Mouse (Mus musculus) intestine, embryonic 16.5 days (tissue): ENCODE data around the gene Slc15a3. TPM values are rescaled to one million over a fixed set of nuclear protein-coding genes. Genes with fewer than 3 reads are reported as not detected.
A peak's percentile ranks its signal among the peaks of the same experiment; 100 is the strongest.

Experiments used
- ATAC-seq: fragments of 200-750 bp; cut with Nextera tagmentation; 2 replicates; pipeline ENCODE4 v1.8.0; 2017; ENCODE audit warnings: moderate TSS enrichment, moderate library complexity
- H3K27ac ChIP-seq: fragments of 300-500 bp; sonication (generic); 2 replicates; pipeline ENCODE4 v1.5.1; 2014; ENCODE audit warnings: mild to moderate bottlenecking, low read length
- H3K27me3 ChIP-seq: fragments of 300-500 bp; sonication (generic); replicated peaks from 2 replicates; pipeline ENCODE4 v1.6.1; 2014; ENCODE audit warnings: low read length, control low read depth, mixed read lengths; ENCODE audit not compliant: control insufficient read depth, insufficient read depth
- H3K36me3 ChIP-seq: fragments of 300-500 bp; sonication (generic); 2 replicates; pipeline ENCODE4 v1.6.1; 2014; ENCODE audit warnings: low read length, control low read depth; ENCODE audit not compliant: control insufficient read depth, insufficient read depth
- H3K4me1 ChIP-seq: fragments of 300-500 bp; sonication (generic); 2 replicates; pipeline ENCODE4 v1.6.1; 2014; ENCODE audit warnings: low read length, control low read depth, mixed read lengths; ENCODE audit not compliant: control insufficient read depth, insufficient read depth
- H3K4me2 ChIP-seq: fragments of 300-500 bp; sonication (generic); 2 replicates; pipeline ENCODE4 v1.6.1; 2014; ENCODE audit warnings: low read depth, low read length, control low read depth
- H3K4me3 ChIP-seq: fragments of 300-500 bp; sonication (generic); 2 replicates; pipeline ENCODE4 v1.5.1; 2014; ENCODE audit warnings: mild to moderate bottlenecking, low read length
- H3K9ac ChIP-seq: fragments of 300-500 bp; sonication (generic); 2 replicates; pipeline ENCODE4 v1.6.1; 2014; ENCODE audit warnings: low read depth, low read length
- H3K9me3 ChIP-seq: fragments of 300-500 bp; sonication (generic); 2 replicates; pipeline ENCODE4 v1.6.1; 2016; ENCODE audit warnings: low read length, control low read depth; ENCODE audit not compliant: control insufficient read depth
- WGBS: fragments of 180-500 bp; shearing (Covaris S2); extraction: QIAGEN DNeasy Blood & Tissue Kit; methylation state at CpG from one replicate; pipeline ENCODE4 v1.1.7; 2014; 5-methylcytosine and 5-hydroxymethylcytosine counted together
- polyA plus RNA-seq: library from polyadenylated mRNA; unstranded; fragments of >200 nt; fragmentation: Nextera tagmentation; extraction: Ambion mirVana; gene quantifications from 2 replicates; pipeline ENCODE4 v1.2.1, GENCODE M21; 2015

Gene Slc15a3
- polyA plus RNA-seq, 1 experiment from 2014 or later = 0.56 TPM

GRCm38 (mm10) chr19:10856520-10856919 lies 17.0 kb downstream of the Slc15a3 start:
- Histone ChIP-seq H3K4me2 (no peak overlapping the region), H3K27me3 (no peaks in the 10 kb centered on the region), H3K27ac (no peak overlapping the region), H3K36me3 (0 out of 2 replicates have a peak, but pooled peaks cover 5% of the 10 kb centered on the region), H3K9ac (no peak overlapping the region), H3K4me1 (no peaks in the 10 kb centered on the region), H3K9me3 (no peaks in the 10 kb centered on the region), H3K4me3 (no peak overlapping the region)
- 44% methylated on average over 2 of the region's 2 CpGs for WGBS
- no peak for ATAC-seq

- H3K9ac ChIP-seq = no peak overlapping the region
- ATAC-seq = 0 out of 2 replicates have a peak, but pooled peaks have one; percentile 29
- H3K4me1 ChIP-seq = no peaks in the 10 kb centered on the region
- no peak overlapping the region for H3K27ac ChIP-seq
- H3K27me3 ChIP-seq = no peaks in the 10 kb centered on the region
- H3K36me3 ChIP-seq = 0 out of 2 replicates have a peak, but pooled peaks cover 12% of the 10 kb centered on the region
- H3K4me3 ChIP-seq = no peak overlapping the region
- no peaks in the 10 kb centered on the region for H3K9me3 ChIP-seq
- no peak overlapping the region for H3K4me2 ChIP-seq
- 48% methylated on average over 22 of the region's 22 CpGs for WGBS
These were observed 20.6 kb downstream of the Slc15a3 start for GRCm38 (mm10) chr19:10860072-10860497.

GRCm38 (mm10) chr19:10866351-10866750 lies 26.8 kb downstream of the Slc15a3 start:
- Histone ChIP-seq H3K9ac (no peak overlapping the region), H3K4me1 (peaks cover 16% of the 10 kb centered on the region), H3K4me3 (no peak overlapping the region), H3K4me2 (no peak overlapping the region), H3K27ac (no peak overlapping the region), H3K27me3 (no peaks in the 10 kb centered on the region), H3K9me3 (no peaks in the 10 kb centered on the region), H3K36me3 (peaks cover 14% of the 10 kb centered on the region; the same call in 1 of the 2 replicates)
- WGBS = 94% methylated on average over 13 of the region's 13 CpGs
- no peak for ATAC-seq

GRCm38 (mm10) chr19:10867946-10868622 lies 28.6 kb downstream of the Slc15a3 start:
- no peak for ATAC-seq
- H3K27ac ChIP-seq = no peak overlapping the region
- H3K4me2 ChIP-seq = peak overlapping the region; percentile 90
- WGBS = 25% methylated on average over 5 of the region's 5 CpGs
- no peaks in the 10 kb centered on the region for H3K9me3 ChIP-seq
- no peaks in the 10 kb centered on the region for H3K27me3 ChIP-seq
- H3K4me3 ChIP-seq = peak overlapping the region; percentile 85
- peaks cover 19% of the 10 kb centered on the region for H3K36me3 ChIP-seq
- peak overlapping the region; percentile 93; the same call in 1 of the 2 replicates for H3K9ac ChIP-seq
- peaks cover 16% of the 10 kb centered on the region for H3K4me1 ChIP-seq

DNA sequence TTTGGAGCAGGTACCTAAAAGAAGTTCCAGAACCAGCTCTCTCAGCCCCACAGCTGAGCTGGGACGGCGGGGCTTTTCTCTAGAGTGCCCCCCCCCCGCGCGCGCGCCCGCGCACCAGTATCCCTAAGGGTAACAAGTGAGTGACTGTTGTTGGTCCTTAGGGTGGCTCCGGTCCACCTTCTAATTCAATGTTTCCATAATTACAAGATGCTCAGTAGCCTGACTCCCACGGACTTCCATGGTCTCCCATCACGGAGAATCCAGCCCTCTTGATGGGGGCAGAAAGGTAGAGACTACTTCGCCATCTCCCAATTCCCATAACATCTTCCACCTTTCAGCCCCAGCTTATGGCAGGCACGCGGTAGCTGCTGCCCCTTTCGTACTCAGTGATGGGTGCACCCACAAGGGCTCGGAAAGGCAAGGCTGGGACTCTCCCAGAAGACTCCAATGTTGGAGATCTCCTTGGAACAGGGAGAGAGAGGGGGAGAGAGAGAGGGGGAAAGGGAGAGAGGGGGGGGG lies 29.2 kb downstream of the Slc15a3 start:
- Histone ChIP-seq H3K36me3 (peaks cover 22% of the 10 kb centered on the region), H3K4me2 (peak overlapping the region; percentile 90), H3K27ac (no peak overlapping the region), H3K9me3 (no peaks in the 10 kb centered on the region), H3K4me1 (peaks cover 16% of the 10 kb centered on the region), H3K4me3 (peak overlapping the region; percentile 85), H3K27me3 (no peaks in the 10 kb centered on the region), H3K9ac (peak overlapping the region; percentile 93)
- ATAC-seq = 0 out of 2 replicates have a peak, but pooled peaks have one; percentile 13
- WGBS = under 1% methylated on average over 17 of the region's 17 CpGs

DNA sequence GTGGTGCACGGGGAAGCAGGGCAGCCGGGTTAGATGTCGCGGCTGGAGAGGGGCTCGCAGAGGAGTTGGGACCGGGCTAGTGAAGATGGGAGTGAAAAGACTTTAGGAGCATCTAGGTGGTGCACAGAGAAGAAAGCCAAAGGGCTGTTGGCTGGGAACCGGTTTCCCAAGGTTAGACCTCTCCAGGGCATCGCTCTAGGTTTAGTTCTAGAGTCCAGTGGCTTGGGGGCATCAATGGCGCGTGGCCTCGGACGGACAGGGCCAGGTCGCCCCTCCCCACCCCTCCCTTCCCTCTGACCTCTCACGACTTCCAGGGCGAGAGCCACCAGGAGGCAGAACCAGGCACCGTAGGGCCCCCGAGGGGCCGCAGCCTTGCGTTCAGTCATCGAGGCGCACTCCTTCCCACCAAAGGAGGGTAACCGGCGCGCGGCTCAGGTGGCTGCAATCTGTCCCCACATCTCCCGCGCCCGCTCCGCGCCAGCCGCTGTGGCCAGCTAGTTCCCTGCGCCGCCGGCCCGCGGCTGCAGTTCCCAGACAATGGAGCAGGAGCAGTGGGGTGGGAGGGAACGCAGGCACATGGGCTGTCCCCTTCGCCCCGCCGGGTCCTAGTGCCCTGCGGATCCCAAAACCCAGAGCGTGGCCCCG lies 29.8 kb downstream of the Slc15a3 start:
- Histone ChIP-seq H3K36me3 (peaks cover 25% of the 10 kb centered on the region), H3K4me2 (peak overlapping the region; percentile 90), H3K9me3 (no peaks in the 10 kb centered on the region), H3K4me3 (peak overlapping the region; percentile 85), H3K27me3 (no peaks in the 10 kb centered on the region), H3K4me1 (peaks cover 16% of the 10 kb centered on the region), H3K27ac (peak overlapping the region; percentile 48), H3K9ac (peak overlapping the region; percentile 93)
- peak; percentile 95 for ATAC-seq
- WGBS = under 1% methylated on average over 40 of the region's 43 CpGs

- peak within 1 kb of the TSS; percentile 48 for H3K27ac ChIP-seq
- peaks cover 16% of the 10 kb centered on the region for H3K4me1 ChIP-seq
- WGBS = 3% methylated on average over 8 of the region's 8 CpGs
- ATAC-seq = peak; percentile 31
- no peaks in the 10 kb centered on the region for H3K27me3 ChIP-seq
- H3K4me2 ChIP-seq = peak within 1 kb of the TSS; percentile 90
- H3K36me3 ChIP-seq = peaks cover 25% of the 10 kb centered on the region
- peak within 1 kb of the TSS; percentile 85 for H3K4me3 ChIP-seq
- peak within 1 kb of the TSS; percentile 93 for H3K9ac ChIP-seq
- no peaks in the 10 kb centered on the region for H3K9me3 ChIP-seq
These were observed 30.5 kb downstream of the Slc15a3 start, which contains the start of gene Tmem132a for GRCm38 (mm10) chr19:10869886-10870527. Tmem132a (minus strand) TSS chr19:10869940.

DNA sequence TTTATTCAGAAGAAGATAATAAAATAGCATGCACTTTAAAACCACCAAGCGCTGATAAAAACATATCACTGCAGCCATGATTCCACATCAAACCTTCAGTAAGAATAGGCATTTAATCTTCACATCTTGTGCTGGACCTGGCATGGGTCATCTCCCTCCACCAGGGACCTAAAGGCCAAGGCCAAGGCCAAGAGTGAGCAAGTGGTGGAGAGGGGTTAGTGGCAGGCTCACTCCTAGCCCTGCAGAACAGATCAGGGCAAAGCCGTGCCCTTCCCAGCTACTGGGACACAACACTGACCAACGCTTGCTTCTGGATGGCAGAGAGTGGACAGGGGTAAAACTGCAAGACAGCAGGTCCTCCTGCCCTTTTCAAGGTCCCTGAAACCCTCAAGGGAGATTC lies 31.1 kb downstream of the Slc15a3 start:
- no peak overlapping the region for H3K27ac ChIP-seq
- no peak overlapping the region for H3K4me3 ChIP-seq
- H3K9ac ChIP-seq = no peak overlapping the region
- no peaks in the 10 kb centered on the region for H3K9me3 ChIP-seq
- H3K27me3 ChIP-seq = no peaks in the 10 kb centered on the region
- H3K36me3 ChIP-seq = peaks cover 25% of the 10 kb centered on the region
- peaks cover 16% of the 10 kb centered on the region for H3K4me1 ChIP-seq
- no peak for ATAC-seq
- H3K4me2 ChIP-seq = no peak overlapping the region
- 87% methylated on average over 3 of the region's 3 CpGs for WGBS

DNA sequence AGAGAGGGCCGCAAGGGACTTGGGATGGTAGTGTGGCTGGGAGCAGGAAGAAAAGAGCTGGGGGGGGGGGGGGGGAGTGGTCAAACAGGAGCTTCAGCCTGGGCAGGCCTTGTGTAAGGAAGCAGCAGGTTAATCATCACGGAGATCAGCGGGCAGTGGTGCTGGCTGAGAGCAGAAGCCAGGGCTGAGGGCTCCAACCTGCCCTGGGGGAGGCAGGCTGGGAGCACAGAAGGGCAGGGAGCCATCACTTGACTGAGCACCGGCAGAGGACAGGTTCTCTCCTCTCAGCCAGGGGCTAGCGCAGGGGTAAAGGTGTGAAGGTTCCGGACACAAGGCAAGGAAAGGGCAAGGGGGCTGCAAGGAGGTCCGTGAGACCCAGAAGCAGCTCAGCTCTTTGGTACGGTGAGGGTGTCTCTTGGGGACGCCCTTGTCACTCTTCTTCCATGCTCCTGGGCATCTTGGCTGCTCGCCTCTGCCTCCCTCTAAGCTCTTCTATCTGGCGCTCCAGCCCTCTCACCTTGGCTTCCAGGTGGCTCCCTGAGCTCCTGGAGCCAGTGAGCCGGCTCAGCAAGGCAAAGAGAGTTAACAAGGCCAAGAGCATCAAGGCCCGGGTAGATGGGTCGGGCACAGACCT lies 31.9 kb downstream of the Slc15a3 start:
- Histone ChIP-seq H3K4me2 (no peak overlapping the region), H3K36me3 (peaks cover 22% of the 10 kb centered on the region), H3K9me3 (no peaks in the 10 kb centered on the region), H3K9ac (no peak overlapping the region), H3K27me3 (no peaks in the 10 kb centered on the region), H3K27ac (no peak overlapping the region), H3K4me1 (peaks cover 16% of the 10 kb centered on the region), H3K4me3 (no peak overlapping the region)
- 77% methylated on average over 14 of the region's 14 CpGs for WGBS
- ATAC-seq = no peak
